Mouse (Mus musculus): ENCODE results near the gene Nfkb1.

The Nfkb1 gene

GRCm38 (mm10) chr3:135699523-135700264 is 8.3 kb upstream of the Nfkb1 start:
- DNase-seq (ENCODE audit: low spot score), result no peak

GRCm38 (mm10) chr3:135698466-135698975 is 7.2 kb upstream of the Nfkb1 start:
- DNase-seq (ENCODE audit: low spot score), result no peak

DNA sequence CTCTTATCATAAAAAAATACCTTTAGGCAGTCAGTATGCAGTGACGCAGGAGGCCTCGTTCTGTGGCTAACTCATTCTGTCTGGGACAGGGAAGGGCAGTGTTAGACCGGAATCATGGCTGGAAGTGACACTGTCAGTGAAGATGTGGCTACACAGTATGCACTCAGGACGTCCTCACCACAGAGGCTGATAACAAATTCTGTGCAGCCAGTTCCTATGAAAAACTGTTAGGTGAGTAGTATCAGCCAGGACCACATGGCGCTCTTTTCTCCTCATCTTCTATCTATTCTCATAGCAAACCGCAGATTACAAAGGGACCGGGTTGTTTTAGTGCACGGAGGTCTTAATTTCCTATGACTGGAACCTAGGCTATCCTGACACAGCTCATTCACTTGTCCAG is 4.9 kb upstream of the Nfkb1 start:
- DNase-seq (ENCODE audit: low spot score), result no peak

DNA sequence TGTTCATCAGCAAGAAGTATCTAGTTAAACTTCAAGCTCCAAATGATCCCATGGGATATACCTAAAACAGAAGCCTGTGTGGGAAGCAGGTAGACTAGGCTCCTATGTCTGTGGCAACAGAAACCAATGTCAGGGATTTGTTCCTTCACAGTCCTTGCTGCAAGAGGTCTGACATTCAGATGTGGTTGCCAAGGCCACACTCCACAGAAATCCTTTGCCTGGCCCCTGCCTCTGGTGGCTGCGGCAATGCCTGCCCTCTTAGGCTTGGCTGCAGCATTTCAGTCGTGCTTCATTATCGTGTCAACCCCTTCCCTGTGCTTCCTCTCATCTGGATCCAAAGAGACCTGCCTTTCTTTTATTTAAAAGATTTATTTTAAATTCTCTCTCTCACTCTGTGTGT is 1.7 kb upstream of the Nfkb1 start:
- no peak for DNase-seq (ENCODE audit: low spot score)

GRCm38 (mm10) chr3:135690568-135691190 is 668 bp downstream of the Nfkb1 start:
- DNase-seq (ENCODE audit: low spot score), result peak; percentile 56

DNA sequence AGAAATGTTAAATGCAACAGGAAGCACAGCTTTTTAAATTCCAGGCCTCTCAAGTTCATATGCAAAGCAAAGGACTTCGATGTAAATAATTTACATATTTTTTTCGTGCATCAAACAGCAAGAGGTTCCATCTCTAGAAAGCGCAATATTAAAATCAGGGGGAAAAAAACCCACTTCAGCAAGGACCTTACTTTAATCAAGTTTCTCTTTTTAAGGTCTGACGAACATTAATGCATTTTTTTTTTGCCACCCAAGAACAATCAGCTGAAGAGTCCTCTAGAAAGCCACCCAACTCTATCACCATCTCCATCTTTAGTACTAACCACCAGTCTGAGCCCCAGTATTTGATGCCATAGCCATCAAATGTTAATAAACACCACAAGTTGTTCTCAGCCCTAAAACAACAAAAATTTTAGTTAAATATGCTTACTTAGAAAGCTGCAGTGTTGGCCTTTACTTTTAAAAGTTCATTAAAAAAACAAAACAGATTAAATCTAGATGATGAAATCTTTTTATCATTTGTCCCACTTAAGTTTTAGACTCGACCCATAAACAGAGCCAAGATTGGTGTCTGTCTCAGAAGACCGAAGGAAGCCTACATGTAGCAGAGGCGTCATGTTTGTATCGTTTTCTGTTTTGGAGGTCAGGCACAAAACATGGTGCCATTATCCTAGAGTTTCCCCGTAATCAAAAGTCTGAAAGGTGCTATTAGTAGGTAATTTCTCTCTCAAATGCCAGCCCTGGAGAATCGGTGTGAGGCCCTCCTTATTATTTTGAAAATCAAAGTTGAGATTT is 1.4 kb downstream of the Nfkb1 start:
- DNase-seq (ENCODE audit: low spot score), result no peak

GRCm38 (mm10) chr3:135688970-135689772 is 2.2 kb downstream of the Nfkb1 start:
- DNase-seq (ENCODE audit: low spot score), result no peak

GRCm38 (mm10) chr3:135687965-135688364 is 3.4 kb downstream of the Nfkb1 start:
- DNase-seq (ENCODE audit: low spot score), result no peak

DNA sequence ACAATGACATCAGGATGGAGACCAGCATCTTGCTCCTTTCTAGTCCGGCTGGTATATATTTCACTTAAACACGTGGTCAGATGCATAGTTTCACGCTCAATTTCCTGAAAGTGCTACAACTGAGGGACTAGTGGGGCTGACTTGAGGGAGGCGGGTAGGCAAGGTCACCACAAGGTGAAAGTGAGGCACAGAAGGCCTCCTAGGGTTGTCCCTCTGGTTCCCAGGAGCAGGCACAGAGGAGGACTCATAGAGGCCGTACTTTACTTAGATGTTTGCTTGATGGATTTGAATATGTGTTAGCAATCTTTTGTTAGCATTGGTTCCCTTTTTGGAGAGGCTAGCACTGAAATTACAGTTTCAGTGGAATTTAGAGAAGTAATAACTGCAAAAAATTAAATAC is 4.9 kb downstream of the Nfkb1 start:
- no peak for DNase-seq (ENCODE audit: low spot score)

GRCm38 (mm10) chr3:135683275-135683674 is 8.1 kb downstream of the Nfkb1 start:
- no peak for DNase-seq (ENCODE audit: low spot score)

- DNase-seq (ENCODE audit: low spot score), result no peak
Observed at GRCm38 (mm10) chr3:135682240-135682639, 9.1 kb downstream of the Nfkb1 start.

DNA sequence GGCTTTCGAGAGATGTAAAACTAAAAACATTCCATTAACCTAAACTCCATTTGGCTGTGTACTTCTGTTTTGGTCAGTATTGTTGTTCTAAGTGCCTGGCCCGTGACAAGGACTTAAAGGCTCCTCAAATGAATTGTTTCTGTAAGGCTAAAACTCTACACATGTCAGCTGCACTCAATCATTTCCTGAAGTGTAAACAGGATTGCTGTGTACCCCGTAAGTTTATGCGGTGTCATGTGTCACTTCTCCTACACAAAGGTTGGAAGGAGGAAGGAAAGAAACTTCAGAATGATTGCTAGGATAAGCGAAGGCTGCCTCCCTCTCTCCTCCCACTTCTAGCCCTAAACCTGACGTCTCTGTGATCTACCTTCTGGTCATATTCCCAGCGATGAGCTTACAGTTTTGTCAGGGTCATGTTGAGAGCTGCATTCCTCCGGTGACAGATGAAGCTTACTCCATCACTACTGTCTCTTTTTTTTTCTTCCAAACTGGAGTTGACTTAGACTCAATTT is 10.0 kb downstream of the Nfkb1 start:
- no peak for DNase-seq (ENCODE audit: low spot score)

GRCm38 (mm10) chr3:135680213-135680843 is 11.0 kb downstream of the Nfkb1 start:
- DNase-seq (ENCODE audit: low spot score), result no peak

DNA sequence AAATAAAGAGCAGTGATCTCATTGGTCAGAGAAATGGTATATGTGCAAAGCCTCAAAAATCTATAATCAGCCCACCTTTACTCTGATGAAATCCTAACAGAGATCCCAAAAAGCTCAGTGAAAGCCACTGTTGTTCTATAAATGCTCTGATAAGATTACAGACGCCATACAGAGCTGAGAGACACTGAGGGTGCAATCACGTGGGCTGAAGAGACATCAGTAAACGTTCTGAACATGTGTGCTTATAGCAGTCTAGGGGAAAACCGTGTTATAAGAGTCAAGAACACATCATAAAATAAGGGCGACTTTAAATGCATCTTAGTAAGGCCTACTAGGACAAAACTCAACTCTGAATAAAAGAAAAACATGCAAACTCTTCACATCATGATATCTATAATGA is 14.3 kb downstream of the Nfkb1 start:
- no peak for DNase-seq (ENCODE audit: low spot score)

GRCm38 (mm10) chr3:135676364-135676763 is 15.0 kb downstream of the Nfkb1 start:
- no peak for DNase-seq (ENCODE audit: low spot score)

DNA sequence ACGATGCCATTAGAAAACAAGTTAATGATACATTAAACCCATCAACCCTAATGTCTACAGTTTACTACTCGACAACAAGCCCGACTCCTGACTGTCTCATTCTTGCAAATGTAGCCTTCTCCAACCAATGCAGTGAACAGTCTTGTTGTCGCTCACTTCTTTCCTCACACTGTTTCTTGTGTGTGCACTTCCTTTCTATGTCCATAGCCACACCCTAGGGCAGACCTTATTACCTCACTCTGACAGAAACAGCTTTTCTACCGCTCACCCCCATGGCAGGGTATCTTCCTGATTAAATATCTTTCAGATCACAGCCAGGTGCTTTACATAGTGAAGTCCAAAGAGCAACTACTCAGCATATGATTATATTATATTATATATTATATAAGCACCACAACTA is 15.9 kb downstream of the Nfkb1 start:
- DNase-seq (ENCODE audit: low spot score), result no peak

DNA sequence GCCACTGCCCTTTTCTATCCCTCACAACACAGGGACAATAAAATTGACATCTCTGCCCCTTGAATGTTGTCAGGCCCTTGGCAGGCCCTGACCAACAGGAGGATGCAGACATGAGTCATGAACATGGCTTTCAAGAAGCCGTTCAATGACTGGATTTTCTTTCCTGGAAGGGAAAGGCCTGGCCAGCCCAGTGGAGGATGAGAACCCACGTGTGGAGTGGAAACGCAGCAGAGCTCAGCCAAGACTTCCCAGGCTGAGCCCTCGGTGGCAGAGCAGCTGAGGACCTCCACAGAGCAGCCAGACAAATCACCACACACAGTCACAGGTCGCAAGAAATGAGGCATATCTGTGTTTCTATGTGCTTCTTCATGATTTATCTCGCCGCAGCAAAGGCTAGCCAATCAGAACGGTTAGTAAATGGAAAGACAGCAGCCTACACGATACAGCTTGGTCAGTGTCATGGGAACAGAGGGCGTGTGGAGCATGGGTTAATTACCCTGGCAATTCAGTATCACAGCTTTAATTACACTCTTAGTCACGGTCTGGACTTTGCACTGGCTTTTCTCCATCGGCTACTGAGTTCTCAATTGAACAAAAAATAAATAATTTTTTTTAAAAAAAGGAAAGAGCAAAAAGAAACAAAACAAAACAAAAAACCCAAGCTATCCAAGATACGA is 16.5 kb downstream of the Nfkb1 start:
- no peak for DNase-seq (ENCODE audit: low spot score)

- DNase-seq (ENCODE audit: low spot score), result no peak
Observed at GRCm38 (mm10) chr3:135673695-135674094, 17.7 kb downstream of the Nfkb1 start.

DNA sequence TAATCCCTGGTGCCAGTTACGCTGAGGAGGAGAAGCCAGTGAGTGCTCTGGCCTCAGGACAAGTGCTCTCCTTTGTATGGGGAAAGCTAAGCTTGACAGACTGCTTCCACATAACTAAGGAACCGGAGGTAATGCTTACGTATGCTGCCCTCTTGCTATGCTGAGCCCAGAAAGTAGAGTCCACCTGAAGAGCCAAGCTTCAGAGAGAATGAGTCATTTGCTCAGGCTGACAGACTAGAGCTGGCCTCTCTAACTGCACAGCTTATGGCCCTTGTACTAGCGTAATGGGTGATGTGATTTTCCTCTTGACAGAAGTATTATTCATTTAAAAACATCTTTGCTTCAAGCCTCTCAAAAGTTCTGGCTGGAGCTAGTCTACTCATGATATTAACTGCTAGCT is 18.3 kb downstream of the Nfkb1 start:
- DNase-seq (ENCODE audit: low spot score), result no peak

- DNase-seq (ENCODE audit: low spot score), result no peak
Observed at GRCm38 (mm10) chr3:135672135-135672534, 19.2 kb downstream of the Nfkb1 start.

DNA sequence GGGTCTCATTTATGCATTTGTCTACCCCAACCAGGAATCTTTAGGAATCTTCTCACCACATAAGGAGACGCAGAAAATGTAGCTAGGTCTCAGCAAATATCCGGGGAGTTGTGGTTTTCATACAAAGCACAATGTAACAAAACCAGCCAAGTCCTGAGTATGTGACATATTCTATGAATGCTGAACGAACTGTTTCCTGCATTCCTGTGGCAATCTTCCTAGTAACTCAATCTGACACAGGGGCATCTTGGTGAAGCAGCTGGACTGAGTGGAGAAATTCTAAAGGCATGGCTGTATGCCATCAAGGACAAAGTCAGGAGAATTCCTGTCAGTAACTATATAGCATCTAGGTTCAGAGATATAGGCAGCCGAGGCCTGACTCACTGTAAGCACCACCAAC is 20.5 kb downstream of the Nfkb1 start:
- DNase-seq (ENCODE audit: low spot score), result no peak
